15 mouse cellular contexts compared by ENCODE assay signal in the genomic region with DNA sequence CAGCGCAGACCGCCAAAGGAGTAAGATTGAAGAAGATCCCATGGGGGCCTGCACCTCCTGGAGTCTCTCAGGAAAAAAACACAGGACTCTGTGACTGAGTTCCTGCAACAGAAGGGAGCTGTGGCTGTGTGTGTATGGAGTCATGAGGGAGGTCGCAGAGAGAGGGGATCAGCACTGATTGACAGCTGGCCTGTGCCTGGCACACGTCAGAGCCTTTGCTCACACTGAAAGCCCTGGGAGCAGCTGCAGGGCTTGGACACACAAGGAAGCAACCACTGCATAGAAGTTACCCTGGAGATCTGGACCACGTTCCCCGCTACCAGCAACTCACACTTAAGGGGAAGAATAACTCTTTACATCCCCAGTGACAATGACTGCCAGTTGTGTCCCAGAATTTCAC.
DNase-seq lines count a peak whose midpoint lies in the region; ATAC-seq and TF ChIP-seq lines count a peak whose summit lies in the region.
"Had no signal": no experiment of that assay in that cellular context is flagged by ENCODE, and none has a peak within 500 bp of the region (broad histone marks: within the 10 kb centered on the region; RNA-seq: fewer than 3 reads in every experiment).

No protein-coding gene starts in this region.

- H3K9me3 ChIP-seq in kidney, embryonic 15.5 days (replicated peaks) = no peaks in the 10 kb centered on the region
- H3K9me3 ChIP-seq in forebrain, embryonic 15.5 days = no peaks in the 10 kb centered on the region
- H3K9me3 ChIP-seq in hindbrain, postnatal 0 days (ENCODE audit: low read length) = no peaks in the 10 kb centered on the region
- H3K9me3 ChIP-seq: heart, embryonic 10.5 days; limb, embryonic 13.5 days had no signal

- ATAC-seq in kidney, embryonic 15.5 days (replicated peaks; ENCODE audit: low FRiP score) = no peak
- ATAC-seq in forebrain, embryonic 15.5 days (replicated peaks) = peak; percentile 68
- ATAC-seq in hindbrain, postnatal 0 days = peak; percentile 92

- H3K36me3 ChIP-seq in kidney, embryonic 15.5 days = no peaks in the 10 kb centered on the region
- no peaks in the 10 kb centered on the region for H3K36me3 ChIP-seq in forebrain, embryonic 15.5 days
- H3K36me3 ChIP-seq in hindbrain, postnatal 0 days (ENCODE audit: insufficient read depth, low read length) = no peaks in the 10 kb centered on the region
- H3K36me3 ChIP-seq: heart, embryonic 10.5 days; limb, embryonic 13.5 days had no signal

- intact Hi-C loops in gastrocnemius, adult 2 months (cut with DNase I) = no loop called here
- intact Hi-C loops in left cerebral cortex, postnatal 10 days (cut with DNase I) = no loop called here

- TF ChIP-seq CTCF in hindbrain, postnatal 0 days (IDR thresholded peaks at IDR 0.05; ENCODE audit: low read depth) = no peak
- no peak for TF ChIP-seq CTCF in gastrocnemius, adult 2 months (IDR thresholded peaks at IDR 0.05)

- H3K9ac ChIP-seq in kidney, embryonic 15.5 days = no peak overlapping the region
- no peak overlapping the region for H3K9ac ChIP-seq in forebrain, embryonic 15.5 days (replicated peaks)
- no peak overlapping the region for H3K9ac ChIP-seq in hindbrain, postnatal 0 days (replicated peaks; ENCODE audit: low read length)
- H3K9ac ChIP-seq: limb, embryonic 13.5 days had no signal

- H3K27me3 ChIP-seq in kidney, embryonic 15.5 days = no peaks in the 10 kb centered on the region
- no peaks in the 10 kb centered on the region for H3K27me3 ChIP-seq in forebrain, embryonic 15.5 days
- no peaks in the 10 kb centered on the region for H3K27me3 ChIP-seq in hindbrain, postnatal 0 days (ENCODE audit: insufficient read depth, low read length)
- H3K27me3 ChIP-seq: limb, embryonic 13.5 days had no signal

- H3K4me1 ChIP-seq in kidney, embryonic 15.5 days = peaks cover 21% of the 10 kb centered on the region
- H3K4me1 ChIP-seq in forebrain, embryonic 15.5 days = 0 out of 2 replicates have a peak, but pooled peaks cover 2% of the 10 kb centered on the region
- peaks cover 3% of the 10 kb centered on the region; the same call in 1 of the 2 replicates for H3K4me1 ChIP-seq in hindbrain, postnatal 0 days (ENCODE audit: insufficient read depth, low read length)
- H3K4me1 ChIP-seq: limb, embryonic 13.5 days had no signal

- 63% methylated on average over 6 of the region's 6 CpGs for WGBS in kidney, embryonic 15.5 days
- WGBS in forebrain, embryonic 15.5 days = 40% methylated on average over 6 of the region's 6 CpGs
- WGBS in hindbrain, postnatal 0 days = 33% methylated on average over 6 of the region's 6 CpGs

- DNase-seq in kidney, adult 9 months = no peak
- DNase-seq in hindbrain, postnatal 0 days (ENCODE audit: low spot score) = peak; percentile 48
- peak; percentile 47 for DNase-seq in retina, postnatal 1 day
- no peak for DNase-seq in layer of hippocampus, adult 9-10 months (ENCODE audit: low spot score)
- DNase-seq in gastrocnemius, adult 2 months = no peak
- no peak for DNase-seq in left cerebral cortex, postnatal 10 days (ENCODE audit: extremely low spot score in 1 of 2, low spot score in 2 of 2)
- DNase-seq: adrenal gland, adult 8-10 months; cerebellum, adult 9-11 months; kidney, adult 2 months; lung, adult 2 months had no signal

- no peak overlapping the region for H3K4me3 ChIP-seq in kidney, embryonic 15.5 days (replicated peaks)
- H3K4me3 ChIP-seq in forebrain, embryonic 15.5 days = no peak overlapping the region
- no peak overlapping the region for H3K4me3 ChIP-seq in hindbrain, postnatal 0 days (ENCODE audit: low read length)
- H3K4me3 ChIP-seq in gastrocnemius, adult 2 months = no peak overlapping the region
- H3K4me3 ChIP-seq: heart, embryonic 10.5 days; left cerebral cortex, adult 2 months; limb, embryonic 13.5 days had no signal

- peak overlapping the region; percentile 1; the same call in 1 of the 2 replicates for H3K27ac ChIP-seq in kidney, embryonic 15.5 days
- no peak overlapping the region for H3K27ac ChIP-seq in forebrain, embryonic 15.5 days (replicated peaks)
- no peak overlapping the region for H3K27ac ChIP-seq in hindbrain, postnatal 0 days
- no peak overlapping the region for H3K27ac ChIP-seq in gastrocnemius, adult 2 months
- H3K27ac ChIP-seq: heart, embryonic 10.5 days; left cerebral cortex, adult 2 months; limb, embryonic 13.5 days had no signal

- no peak overlapping the region for H3K4me2 ChIP-seq in kidney, embryonic 15.5 days
- no peak overlapping the region for H3K4me2 ChIP-seq in forebrain, embryonic 15.5 days (replicated peaks)
- no peak overlapping the region for H3K4me2 ChIP-seq in hindbrain, postnatal 0 days (ENCODE audit: low read depth, low read length)
- H3K4me2 ChIP-seq: limb, embryonic 13.5 days had no signal

Comparison
In these comparisons a context has a peak if more than half of its experiments do, and no peak if none do; other contexts are left out.
1. DNase-seq: peak in hindbrain, postnatal 0 days (single experiment) and retina, postnatal 1 day (single experiment); none in kidney, adult 9 months (single experiment), layer of hippocampus, adult 9-10 months (single experiment), gastrocnemius, adult 2 months (single experiment) and left cerebral cortex, postnatal 10 days (0 of 2).